ENCODE assay signal across 37 mouse cellular contexts in the genomic region with DNA sequence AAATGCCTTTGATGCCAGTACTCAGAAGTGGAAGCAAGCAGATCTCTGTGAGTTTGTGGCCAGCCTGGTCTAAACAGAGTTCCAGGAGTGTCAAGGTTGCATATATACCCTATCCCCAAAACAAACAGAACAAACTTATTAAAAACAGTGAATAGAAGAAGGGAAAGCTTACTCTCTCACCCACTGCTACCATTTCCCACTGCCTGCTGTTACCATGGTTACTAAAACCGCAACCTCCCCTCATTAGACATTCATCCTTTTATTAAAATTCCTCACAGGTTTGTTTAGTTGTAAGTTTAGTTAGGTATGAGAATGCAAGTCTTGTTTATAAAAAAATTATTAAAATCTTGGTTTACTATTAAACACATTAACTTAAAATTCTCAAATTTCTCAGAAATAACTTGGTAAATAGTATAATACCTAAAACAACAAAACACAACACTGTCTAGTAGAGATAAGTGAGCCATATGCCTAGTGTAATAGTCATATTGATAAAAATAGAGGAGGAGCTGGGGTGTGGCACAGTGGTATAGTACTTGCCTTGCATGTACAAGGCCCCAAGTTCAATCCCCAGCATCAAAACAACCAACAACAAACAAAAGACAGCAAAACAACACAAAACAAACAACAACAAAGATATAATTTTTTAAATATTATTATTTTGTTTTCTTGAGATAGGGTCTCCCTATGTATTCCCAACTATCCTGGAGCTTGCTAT. TPM values are rescaled to one million over a fixed set of nuclear protein-coding genes. Genes with fewer than 3 reads are reported as not detected.
DNase-seq lines count a peak whose midpoint lies in the region; ATAC-seq lines count a peak whose summit lies in the region.
"Had no signal": no experiment of that assay in that cellular context is flagged by ENCODE, and none has a peak within 500 bp of the region (broad histone marks: within the 10 kb centered on the region; RNA-seq: fewer than 3 reads in every experiment).

No protein-coding gene starts in this region.

- intact Hi-C loops in left cerebral cortex, postnatal 10 days (cut with DNase I): no loop called here

- no peak for DNase-seq in liver
- DNase-seq in c-Kit-positive CD71-positive TER-119-positive erythroid progenitor cells, embryonic 14.5 days (ENCODE audit: low spot score): peak; percentile 72
- no peak for DNase-seq in left cerebral cortex, postnatal 10 days (ENCODE audit: extremely low spot score in 1 of 2, low spot score in 2 of 2)
- no peak for DNase-seq in ovary, postnatal 14 days (ENCODE audit: low spot score)
- DNase-seq: adrenal gland, postnatal 10 days; B cell, adult 2 months; cerebellum, adult 18-20 months; cerebellum, postnatal 14 days; heart, postnatal 36 days; kidney, adult 8-10 months; kidney, postnatal 10 days; layer of hippocampus, postnatal 36 days; retina, postnatal 1 day; right cerebral cortex, postnatal 14 days had no signal

- H3K9me3 ChIP-seq in liver, embryonic 12.5 days (replicated peaks): no peaks in the 10 kb centered on the region
- H3K9me3 ChIP-seq in liver, embryonic 15.5 days (replicated peaks): no peaks in the 10 kb centered on the region
- H3K9me3 ChIP-seq: G1E; hindbrain, embryonic 12.5 days; limb, embryonic 10.5 days; limb, embryonic 15.5 days; lung, embryonic 15.5 days; midbrain, embryonic 12.5 days had no signal

- H3K9ac ChIP-seq in liver, embryonic 12.5 days: no peak overlapping the region
- no peak overlapping the region for H3K9ac ChIP-seq in liver, embryonic 15.5 days
- H3K9ac ChIP-seq: hindbrain, embryonic 12.5 days; limb, embryonic 15.5 days; lung, embryonic 15.5 days; midbrain, embryonic 12.5 days had no signal

- H3K27ac ChIP-seq in liver, embryonic 12.5 days: peak overlapping the region; percentile 58; the same call in 1 of the 2 replicates
- no peak overlapping the region; the same call in 1 of the 2 replicates for H3K27ac ChIP-seq in liver, embryonic 15.5 days (replicated peaks)
- H3K27ac ChIP-seq: hindbrain, embryonic 12.5 days; hindbrain, postnatal 0 days; limb, embryonic 10.5 days; limb, embryonic 15.5 days; lung, embryonic 15.5 days; midbrain, embryonic 12.5 days had no signal

- H3K4me1 ChIP-seq in liver, embryonic 12.5 days: peaks cover 47% of the 10 kb centered on the region
- peaks cover 36% of the 10 kb centered on the region for H3K4me1 ChIP-seq in liver, embryonic 15.5 days (replicated peaks)

- peaks cover 12% of the 10 kb centered on the region for H3K36me3 ChIP-seq in liver, embryonic 12.5 days
- H3K36me3 ChIP-seq in liver, embryonic 15.5 days (replicated peaks): no peaks in the 10 kb centered on the region
- H3K36me3 ChIP-seq: hindbrain, embryonic 12.5 days; lung, embryonic 15.5 days had no signal

- no peaks in the 10 kb centered on the region for H3K27me3 ChIP-seq in liver, embryonic 12.5 days (replicated peaks)
- no peaks in the 10 kb centered on the region for H3K27me3 ChIP-seq in liver, embryonic 15.5 days
- H3K27me3 ChIP-seq: hindbrain, embryonic 12.5 days; limb, embryonic 15.5 days; lung, embryonic 15.5 days; midbrain, embryonic 12.5 days; Patski had no signal

- ATAC-seq in liver, embryonic 12.5 days: peak; percentile 82
- ATAC-seq in liver, embryonic 15.5 days (ENCODE audit: insufficient read depth): peak; percentile 69; the same call in 1 of the 2 replicates
- ATAC-seq: forebrain, embryonic 14.5 days; hindbrain, postnatal 0 days; intestine, embryonic 16.5 days; Patski had no signal

- no peak overlapping the region for H3K4me3 ChIP-seq in liver, embryonic 12.5 days
- no peak overlapping the region for H3K4me3 ChIP-seq in liver, embryonic 15.5 days (replicated peaks)
- H3K4me3 ChIP-seq: hindbrain, embryonic 12.5 days; limb, embryonic 10.5 days; limb, embryonic 15.5 days; lung, embryonic 15.5 days; midbrain, embryonic 12.5 days had no signal

- H3K4me2 ChIP-seq in liver, embryonic 12.5 days: no peak overlapping the region
- H3K4me2 ChIP-seq in liver, embryonic 15.5 days: no peak overlapping the region
- H3K4me2 ChIP-seq: hindbrain, embryonic 12.5 days; limb, embryonic 15.5 days; lung, embryonic 15.5 days; midbrain, embryonic 12.5 days had no signal

- 66% methylated on average over 1 of the region's 1 CpGs for WGBS in liver, embryonic 12.5 days (ENCODE audit: insufficient replicate concordance)
- WGBS in liver, embryonic 15.5 days (ENCODE audit: insufficient replicate concordance): 77% methylated on average over 1 of the region's 1 CpGs

RNA-seq across cellular contexts. Expression of gene Gm10322, which starts 33.9 kb away (rescaled TPM):
- polyA plus RNA-seq in liver, embryonic 12.5 days (2016; fragmentation: Nextera tagmentation; extraction: Ambion mirVana): not detected in 2 replicates
- not detected in 2 replicates for polyA plus RNA-seq in liver, embryonic 15.5 days (2015; fragmentation: Nextera tagmentation; extraction: Ambion mirVana)
- total RNA-seq in left cerebral cortex, postnatal 10 days (2021): not detected
- total RNA-seq: adrenal gland, postnatal 10 days; G1E; gastrocnemius, adult 8-10 months; heart, postnatal 36 days; hindbrain, postnatal 0 days; layer of hippocampus, postnatal 36 days; megakaryocyte, adult 5-6 weeks; monocyte, adult 5-6 weeks had no signal
- polyA plus RNA-seq: embryonic facial prominence, embryonic 11.5 days; forebrain, embryonic 14.5 days; G1E; gonadal fat pad, adult 2 months; heart, embryonic 14.5 days; hindbrain, embryonic 12.5 days; hindbrain, postnatal 0 days; intestine, embryonic 16.5 days; large intestine, adult 2 months; limb, embryonic 10.5 days; limb, embryonic 15.5 days; lung, embryonic 15.5 days; midbrain, embryonic 12.5 days; neural tube, embryonic 14.5 days; Patski; small intestine, adult 2 months; stomach, embryonic 14.5 days; testis, adult 2 months had no signal

RNA-seq across cellular contexts. Expression of gene Mcu, which starts 34.5 kb away (rescaled TPM):
- 14.3 and 14.6 TPM in 2 replicates for polyA plus RNA-seq in liver, embryonic 12.5 days (2016; fragmentation: Nextera tagmentation; extraction: Ambion mirVana)
- 9.7 and 10.2 TPM in 2 replicates for polyA plus RNA-seq in liver, embryonic 15.5 days (2015; fragmentation: Nextera tagmentation; extraction: Ambion mirVana)
- total RNA-seq in left cerebral cortex, postnatal 10 days (2021): 10 to 100 TPM; 65.9 to 67.9 TPM
